26 mouse cellular contexts compared by ENCODE assay signal in the genomic region with DNA sequence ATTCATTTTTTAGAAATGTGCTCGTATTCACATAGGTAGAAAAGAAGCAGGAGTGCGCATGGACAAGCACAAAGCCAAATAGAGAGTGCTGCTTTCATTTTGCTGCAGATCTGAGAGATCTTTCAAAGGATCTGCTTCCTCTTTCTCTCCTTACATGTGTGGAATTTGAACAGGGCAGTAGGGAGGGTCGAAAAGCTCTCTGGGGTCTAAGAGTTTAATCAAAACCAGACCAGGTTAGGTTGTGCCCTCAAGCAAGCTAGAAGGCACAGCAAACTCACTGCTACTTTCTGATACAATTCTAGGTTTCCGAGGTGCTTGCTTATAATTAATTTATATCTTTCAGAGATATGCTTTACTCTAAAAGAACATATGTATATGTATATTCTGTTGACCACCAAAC.
DNase-seq lines count a peak whose midpoint lies in the region; ATAC-seq and TF ChIP-seq lines count a peak whose summit lies in the region.
"Had no signal": no experiment of that assay in that cellular context is flagged by ENCODE, and none has a peak within 500 bp of the region (broad histone marks: within the 10 kb centered on the region; RNA-seq: fewer than 3 reads in every experiment).

No protein-coding gene starts in this region.

- peak; percentile 11 for DNase-seq in hindbrain, embryonic 10.5 days (ENCODE audit: low spot score)
- DNase-seq in hindbrain, embryonic 14.5 days (ENCODE audit: low spot score): no peak
- DNase-seq in embryo, embryonic 9.5 days (ENCODE audit: extremely low spot score): peak; percentile 27
- no peak for DNase-seq in cerebellum, adult 18-20 months
- DNase-seq in frontal cortex, adult 2 months (ENCODE audit: extremely low spot score in 1 of 2, low spot score in 1 of 2): no peak
- DNase-seq: adrenal gland, postnatal 10 days; cerebellum, adult 11-12 months; cerebellum, postnatal 10 days; heart, postnatal 14 days; kidney, postnatal 25 days; liver; lung, adult 2 months; lung, postnatal 10 days had no signal

- H3K4me3 ChIP-seq in hindbrain, embryonic 10.5 days: no peak overlapping the region
- H3K4me3 ChIP-seq in hindbrain, embryonic 14.5 days (replicated peaks; ENCODE audit: low read length): no peak overlapping the region
- H3K4me3 ChIP-seq in embryonic fibroblast, embryonic 13.5 days (ENCODE audit: insufficient read depth, low read length): peak overlapping the region; percentile 15; the same call in 1 of the 2 replicates
- no peak overlapping the region for H3K4me3 ChIP-seq in limb, embryonic 13.5 days
- H3K4me3 ChIP-seq: forebrain, embryonic 15.5 days; hindbrain, embryonic 12.5 days; kidney, embryonic 15.5 days; left cerebral cortex, adult 2 months; midbrain, embryonic 12.5 days; neural tube, embryonic 13.5 days; stomach, embryonic 15.5 days had no signal

- no peaks in the 10 kb centered on the region for H3K36me3 ChIP-seq in hindbrain, embryonic 10.5 days
- no peaks in the 10 kb centered on the region for H3K36me3 ChIP-seq in hindbrain, embryonic 14.5 days (replicated peaks; ENCODE audit: control insufficient read depth, insufficient read depth)
- H3K36me3 ChIP-seq in limb, embryonic 13.5 days: no peaks in the 10 kb centered on the region
- H3K36me3 ChIP-seq: forebrain, embryonic 15.5 days; G1E; hindbrain, embryonic 12.5 days; kidney, embryonic 15.5 days; midbrain, embryonic 12.5 days; neural tube, embryonic 13.5 days; stomach, embryonic 15.5 days had no signal

- no peaks in the 10 kb centered on the region for H3K4me1 ChIP-seq in hindbrain, embryonic 10.5 days (replicated peaks)
- H3K4me1 ChIP-seq in hindbrain, embryonic 14.5 days (replicated peaks; ENCODE audit: control insufficient read depth, insufficient read depth, low read length): no peaks in the 10 kb centered on the region
- peaks cover 14% of the 10 kb centered on the region for H3K4me1 ChIP-seq in embryonic fibroblast, embryonic 13.5 days (ENCODE audit: control insufficient read depth, insufficient read depth, low read length)
- H3K4me1 ChIP-seq in limb, embryonic 13.5 days: peaks cover 15% of the 10 kb centered on the region
- H3K4me1 ChIP-seq: forebrain, embryonic 15.5 days; hindbrain, embryonic 12.5 days; kidney, embryonic 15.5 days; midbrain, embryonic 12.5 days; neural tube, embryonic 13.5 days; stomach, embryonic 15.5 days had no signal

- H3K9ac ChIP-seq in hindbrain, embryonic 14.5 days: no peak overlapping the region
- no peak overlapping the region for H3K9ac ChIP-seq in limb, embryonic 13.5 days
- H3K9ac ChIP-seq: forebrain, embryonic 15.5 days; hindbrain, embryonic 12.5 days; kidney, embryonic 15.5 days; liver, embryonic 14.5 days; midbrain, embryonic 12.5 days; neural tube, embryonic 13.5 days; stomach, embryonic 15.5 days had no signal

- H3K27me3 ChIP-seq in hindbrain, embryonic 10.5 days (ENCODE audit: insufficient read depth, poor library complexity, severe bottlenecking): no peaks in the 10 kb centered on the region
- no peaks in the 10 kb centered on the region for H3K27me3 ChIP-seq in hindbrain, embryonic 14.5 days (ENCODE audit: control insufficient read depth, insufficient read depth, low read length)
- no peaks in the 10 kb centered on the region for H3K27me3 ChIP-seq in limb, embryonic 13.5 days
- H3K27me3 ChIP-seq: forebrain, embryonic 15.5 days; hindbrain, embryonic 12.5 days; kidney, embryonic 15.5 days; midbrain, embryonic 12.5 days; neural tube, embryonic 13.5 days; stomach, embryonic 15.5 days had no signal

- no peak for TF ChIP-seq CTCF in embryonic fibroblast, embryonic 13.5 days (IDR thresholded peaks at IDR 0.05; ENCODE audit: borderline replicate concordance, insufficient read depth, low read length)

- H3K4me2 ChIP-seq in hindbrain, embryonic 14.5 days (replicated peaks): no peak overlapping the region
- 0 out of 2 replicates have a peak overlapping the region, but pooled peaks have one; percentile 14 for H3K4me2 ChIP-seq in limb, embryonic 13.5 days (replicated peaks)
- H3K4me2 ChIP-seq: forebrain, embryonic 15.5 days; hindbrain, embryonic 12.5 days; kidney, embryonic 15.5 days; midbrain, embryonic 12.5 days; neural tube, embryonic 13.5 days; stomach, embryonic 15.5 days had no signal

- no peak for TF ChIP-seq POLR2A in embryonic fibroblast, embryonic 13.5 days (IDR thresholded peaks at IDR 0.05; ENCODE audit: low read depth, low read length)

- WGBS in hindbrain, embryonic 10.5 days: 62% methylated on average over 4 of the region's 4 CpGs
- 87% methylated on average over 4 of the region's 4 CpGs for WGBS in hindbrain, embryonic 14.5 days
- 17% methylated on average over 4 of the region's 4 CpGs for WGBS in limb, embryonic 13.5 days

- H3K9me3 ChIP-seq in hindbrain, embryonic 10.5 days: no peaks in the 10 kb centered on the region
- no peaks in the 10 kb centered on the region for H3K9me3 ChIP-seq in hindbrain, embryonic 14.5 days (ENCODE audit: control insufficient read depth, low read length)
- H3K9me3 ChIP-seq in limb, embryonic 13.5 days: no peaks in the 10 kb centered on the region
- H3K9me3 ChIP-seq: forebrain, embryonic 15.5 days; G1E; hindbrain, embryonic 12.5 days; kidney, embryonic 15.5 days; midbrain, embryonic 12.5 days; neural tube, embryonic 13.5 days; stomach, embryonic 15.5 days had no signal

- H3K27ac ChIP-seq in hindbrain, embryonic 10.5 days: no peak overlapping the region
- no peak overlapping the region for H3K27ac ChIP-seq in hindbrain, embryonic 14.5 days
- peak overlapping the region; percentile 86 for H3K27ac ChIP-seq in embryonic fibroblast, embryonic 13.5 days (ENCODE audit: insufficient read depth, low read length)
- no peak overlapping the region for H3K27ac ChIP-seq in limb, embryonic 13.5 days
- H3K27ac ChIP-seq: forebrain, embryonic 15.5 days; hindbrain, embryonic 12.5 days; kidney, embryonic 15.5 days; left cerebral cortex, adult 2 months; liver, embryonic 14.5 days; midbrain, embryonic 12.5 days; neural tube, embryonic 13.5 days; stomach, embryonic 15.5 days had no signal

- no peak for ATAC-seq in hindbrain, embryonic 14.5 days (ENCODE audit: low FRiP score)
- no peak for ATAC-seq in limb, embryonic 13.5 days (ENCODE audit: low FRiP score, low read depth)
- no peak for ATAC-seq in CD4-positive, CD25-positive, alpha-beta regulatory T cell, adult 4 months
- ATAC-seq: forebrain, embryonic 15.5 days; intestine, postnatal 0 days had no signal

Comparison
In these comparisons a context has a peak if more than half of its experiments do, and no peak if none do; other contexts are left out.
1. DNase-seq: peak in hindbrain, embryonic 10.5 days (single experiment) and embryo, embryonic 9.5 days (single experiment); none in hindbrain, embryonic 14.5 days (single experiment), cerebellum, adult 18-20 months (0 of 2) and frontal cortex, adult 2 months (0 of 2).